Mouse (Mus musculus) mature B cell (primary cell): ENCODE measurements around the gene Spon2.

ENCODE experiments used
- in situ Hi-C: fragments of 300-500 bp; cut with MboI; formaldehyde crosslinking; loops from 2 replicates; pipeline ENCODE4 v1.14.3; 2019

The Spon2 gene

DNA sequence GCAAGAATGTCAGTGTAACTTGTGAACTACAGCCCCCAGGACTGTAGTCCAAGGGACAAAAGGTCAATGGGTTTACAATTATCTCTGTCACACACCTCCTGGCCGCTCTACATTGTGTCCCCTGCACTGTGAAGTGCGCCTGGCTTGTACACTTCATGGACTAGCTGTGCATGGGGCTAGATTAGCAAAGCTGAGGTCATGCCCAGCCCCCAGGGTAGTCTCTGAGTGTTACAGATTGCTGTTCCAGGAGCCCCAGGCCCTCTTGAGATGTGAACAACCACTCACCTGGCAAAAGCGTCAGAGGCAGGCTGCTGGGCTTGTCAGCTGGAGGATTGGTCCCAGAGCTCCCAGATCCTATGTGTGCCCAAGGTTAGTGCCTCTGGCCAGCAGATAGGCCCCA is 592 bp downstream of the Spon2 start:
- in situ Hi-C loops = no loop called here

DNA sequence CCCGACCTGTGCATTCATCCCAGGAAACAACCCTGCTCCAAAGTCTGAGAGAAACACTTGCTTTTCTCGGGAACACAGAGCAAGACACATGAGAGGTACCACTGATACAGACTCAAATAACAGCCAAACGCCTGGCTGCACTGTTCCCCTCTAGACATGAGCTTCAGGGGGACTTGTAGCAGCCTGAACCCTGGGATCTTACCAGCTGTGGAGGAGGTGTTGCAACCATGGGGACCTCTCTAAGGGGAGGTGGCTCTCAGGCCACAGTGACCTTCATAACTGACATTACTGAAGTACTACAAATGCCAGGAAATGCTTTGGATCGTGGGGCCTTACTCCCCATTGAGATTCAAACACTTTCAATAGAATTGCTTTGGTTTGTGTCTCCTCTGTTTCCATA is 3.5 kb downstream of the Spon2 start:
- in situ Hi-C loops = no loop called here

DNA sequence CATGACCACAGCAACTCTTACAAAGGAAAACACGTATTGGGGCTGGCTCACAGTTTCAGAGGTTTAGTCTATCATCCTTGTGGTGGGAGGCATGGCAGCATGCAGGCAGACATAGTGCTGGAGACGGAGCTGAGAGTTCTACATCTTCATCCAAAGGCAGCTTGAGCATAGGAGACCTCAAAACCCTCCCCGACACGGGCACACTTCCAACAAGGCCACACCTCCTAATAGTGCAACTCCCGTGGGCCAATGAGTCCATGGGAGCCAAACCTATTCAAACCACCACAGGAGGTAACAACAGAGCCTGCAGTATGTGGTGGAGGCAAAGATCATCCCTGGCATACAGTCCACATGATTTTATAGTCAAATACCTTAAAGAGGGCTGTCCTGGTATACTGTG is 7.0 kb downstream of the Spon2 start:
- in situ Hi-C loops = no loop called here

DNA sequence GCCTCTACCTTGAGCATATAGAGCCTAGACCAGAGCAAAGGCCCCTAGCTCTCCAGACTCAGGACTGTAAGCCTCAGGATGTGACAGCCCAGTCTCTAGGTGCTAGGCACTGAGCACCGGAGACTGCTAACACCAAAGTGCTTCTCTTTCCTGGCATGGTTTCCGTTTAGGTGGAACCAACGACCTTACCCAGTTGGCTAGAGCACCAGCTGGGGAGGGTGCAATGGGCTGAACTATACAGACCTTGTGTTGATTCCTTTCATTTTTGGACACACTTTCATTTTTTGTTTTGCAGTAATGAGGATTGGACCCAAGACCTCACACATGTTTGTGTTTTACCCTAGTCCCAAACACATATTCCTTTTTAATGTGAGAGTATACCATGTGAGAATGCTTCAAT is 7.7 kb downstream of the Spon2 start:
- in situ Hi-C loops = no loop called here

DNA sequence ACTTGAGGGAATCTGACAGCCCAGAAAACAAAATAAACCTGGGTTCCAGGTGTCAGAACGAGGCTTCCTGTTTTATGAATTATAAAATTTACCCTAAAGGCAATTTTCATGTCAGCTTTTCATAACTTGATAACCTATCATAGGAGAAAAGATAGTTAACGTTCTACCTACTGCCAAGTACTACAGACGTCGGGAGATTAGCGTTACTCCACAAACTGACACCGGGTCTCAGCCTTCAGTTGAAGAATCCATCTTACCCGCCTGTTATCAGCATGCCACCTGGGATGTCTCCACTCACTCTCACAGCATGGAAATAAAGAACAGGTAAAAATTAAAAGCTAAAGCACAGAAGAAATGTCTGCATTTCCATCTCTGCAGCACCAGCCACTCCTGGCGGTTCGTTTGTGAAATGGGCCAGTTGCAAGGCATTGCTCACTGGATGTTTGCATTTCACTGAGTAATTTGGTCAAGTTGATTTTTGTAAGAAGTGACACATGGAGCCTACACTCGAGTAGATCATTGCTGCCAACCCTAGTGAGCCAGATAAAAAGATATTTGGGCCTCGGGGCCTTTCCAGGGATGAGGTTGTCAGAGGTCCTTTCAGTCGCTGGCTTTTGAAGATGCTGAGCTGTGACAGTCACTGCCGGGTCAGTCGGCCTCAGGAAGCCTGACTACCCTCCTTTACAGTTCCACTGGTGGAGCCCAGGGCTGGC is 9.6 kb downstream of the Spon2 start:
- in situ Hi-C loops = no loop called here

DNA sequence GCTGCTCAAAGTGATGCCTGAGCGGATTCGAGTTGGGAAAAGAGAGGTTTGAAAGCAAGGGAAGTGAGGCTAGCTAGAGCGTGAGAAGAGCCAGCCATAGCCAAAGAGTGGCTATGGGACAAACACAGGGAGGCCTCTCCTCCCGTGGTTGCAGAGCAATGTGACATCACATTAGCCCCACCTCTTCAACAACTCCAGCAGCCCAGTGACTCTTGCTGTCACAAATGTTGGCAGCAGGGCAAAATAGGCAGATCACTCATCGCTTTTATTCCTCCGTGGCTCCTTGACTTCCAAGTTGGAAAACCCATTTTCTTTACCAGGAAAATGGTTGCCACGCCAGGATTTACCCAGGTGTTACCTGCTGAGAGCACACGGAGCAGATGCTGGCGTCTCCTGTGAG is 11.1 kb downstream of the Spon2 start:
- in situ Hi-C loops = no loop called here

DNA sequence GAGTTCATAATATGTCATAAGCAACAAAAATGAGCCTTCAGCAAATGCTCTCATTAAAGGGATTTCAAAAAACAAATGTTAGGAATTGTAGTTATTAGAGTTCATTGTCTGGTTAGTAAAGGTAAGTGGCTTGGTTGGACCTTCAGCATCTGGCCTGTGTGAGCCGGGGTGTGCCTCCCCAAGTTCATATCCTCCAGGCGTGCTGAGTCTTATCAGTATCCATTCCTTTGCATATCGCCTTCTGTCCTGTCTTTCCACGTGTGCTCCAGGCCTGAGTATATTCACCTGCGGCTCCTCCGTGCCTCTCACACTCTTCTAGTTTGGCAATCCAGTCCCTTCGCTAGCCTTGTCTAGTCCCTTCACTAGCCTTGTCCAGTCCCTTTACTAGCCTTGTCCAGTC is 11.9 kb downstream of the Spon2 start:
- in situ Hi-C loops = no loop called here

DNA sequence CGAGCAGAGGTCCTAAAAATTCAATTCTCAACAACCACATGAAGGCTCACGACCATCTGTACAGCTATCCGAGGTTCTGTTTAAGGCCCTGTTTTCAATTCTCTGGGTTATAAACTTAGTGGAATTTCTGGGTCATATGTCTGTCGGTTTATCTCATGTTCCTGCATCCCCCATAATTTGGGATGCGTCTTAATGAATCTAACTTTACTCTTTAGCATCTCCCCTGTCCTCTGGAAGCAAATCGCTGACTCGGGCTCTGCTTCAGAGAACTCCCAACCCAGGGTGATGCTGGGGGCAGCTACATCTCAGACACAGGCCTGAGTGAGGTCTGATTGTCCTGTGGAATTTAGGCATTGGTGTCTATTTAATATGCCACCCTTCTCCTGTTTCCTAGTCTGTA is 14.0 kb downstream of the Spon2 start:
- in situ Hi-C loops = no loop called here

DNA sequence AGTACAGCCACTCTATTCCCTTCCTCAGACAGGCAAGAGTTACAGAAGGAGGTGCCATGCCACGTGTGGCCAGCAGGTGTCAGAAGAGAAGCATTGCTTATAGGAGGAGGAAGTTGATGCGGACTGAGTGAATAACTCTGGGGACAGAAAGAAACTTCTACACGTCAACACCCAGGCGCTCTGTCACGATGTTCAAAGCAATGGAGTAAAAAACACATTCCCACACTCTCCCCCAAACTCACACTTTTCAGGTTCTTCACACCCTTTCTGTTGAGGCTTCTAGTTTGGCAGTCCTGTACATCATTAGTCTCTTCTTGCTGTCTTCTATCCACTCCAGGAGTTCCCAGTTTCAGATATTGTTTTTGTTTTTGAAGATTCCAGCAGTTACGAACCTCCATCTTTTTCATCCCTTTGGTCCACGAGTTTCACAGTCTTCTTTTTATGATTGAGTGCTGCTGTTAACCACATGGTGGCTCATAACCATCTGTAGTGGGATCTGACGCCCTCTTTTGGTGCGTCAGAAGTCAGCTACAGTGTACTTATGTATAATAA is 14.5 kb downstream of the Spon2 start:
- in situ Hi-C loops = no loop called here

DNA sequence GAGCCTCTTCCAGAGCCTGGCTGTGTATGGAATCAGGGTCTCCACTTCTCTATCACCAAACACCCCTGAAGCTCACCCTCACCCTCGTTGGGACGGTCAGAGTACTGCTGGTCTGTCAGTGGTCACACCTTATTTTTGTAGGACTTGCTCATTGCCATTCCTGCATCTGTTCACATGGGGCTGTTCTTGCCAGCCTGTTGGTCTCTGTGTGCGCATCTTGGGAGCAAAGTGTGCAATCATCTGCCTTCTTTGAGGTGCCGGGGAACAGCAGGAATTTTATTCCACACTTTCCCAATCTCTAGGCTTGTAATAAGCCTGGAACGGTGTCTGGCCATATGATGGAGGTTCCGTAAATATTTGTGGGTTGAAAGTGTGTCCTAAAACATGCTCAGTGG is 15.1 kb downstream of the Spon2 start:
- in situ Hi-C loops = no loop called here

DNA sequence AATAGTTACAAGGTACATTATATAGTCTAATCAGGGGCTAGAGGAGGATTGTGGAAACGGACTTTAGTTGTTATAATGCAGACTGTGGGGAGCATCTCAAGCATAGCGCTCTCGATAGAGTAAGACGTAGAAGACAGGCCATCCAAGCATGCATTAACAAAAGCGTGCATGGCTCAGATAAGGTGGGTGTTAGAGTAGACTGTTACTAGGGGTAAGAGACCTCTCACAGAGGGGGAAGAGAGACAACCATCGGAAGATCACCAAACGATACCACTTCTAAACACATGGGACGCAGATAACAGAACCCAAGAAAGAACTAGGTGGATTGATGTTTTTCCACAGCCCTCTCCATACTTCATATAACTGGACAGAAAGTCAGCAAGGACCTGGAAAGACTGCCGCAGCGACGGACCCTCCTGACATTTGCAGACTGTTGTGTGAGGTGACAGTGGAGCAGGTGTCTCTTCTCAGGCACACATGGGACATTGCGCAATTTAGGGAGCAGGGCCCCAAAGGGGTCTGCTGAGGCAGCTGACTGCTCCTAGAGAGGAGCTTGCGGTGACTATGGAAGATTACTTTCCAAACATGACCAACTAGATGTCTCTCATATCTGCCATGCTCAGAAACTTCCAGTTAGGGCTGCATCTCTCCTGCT is 15.6 kb downstream of the Spon2 start:
- in situ Hi-C loops = no loop called here

DNA sequence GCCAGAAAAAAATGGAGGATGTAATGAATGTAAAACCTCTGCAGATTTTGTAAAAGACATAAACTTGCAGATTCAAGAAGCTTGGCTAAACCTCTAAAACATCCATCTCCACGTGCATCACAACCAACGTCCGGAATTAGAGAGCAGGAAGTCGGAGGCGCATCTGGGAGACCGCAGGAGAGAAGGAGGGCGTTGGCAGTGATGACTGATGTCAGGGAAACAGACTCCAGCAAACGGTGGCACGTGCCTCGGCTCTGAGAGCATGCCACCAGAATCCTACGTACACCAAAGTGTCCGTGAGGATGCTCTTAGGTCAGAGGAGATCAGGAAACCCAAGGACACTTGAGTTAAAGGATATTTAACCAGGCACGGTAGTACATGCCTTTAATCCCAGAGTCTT is 16.6 kb downstream of the Spon2 start:
- in situ Hi-C loops = no loop called here

DNA sequence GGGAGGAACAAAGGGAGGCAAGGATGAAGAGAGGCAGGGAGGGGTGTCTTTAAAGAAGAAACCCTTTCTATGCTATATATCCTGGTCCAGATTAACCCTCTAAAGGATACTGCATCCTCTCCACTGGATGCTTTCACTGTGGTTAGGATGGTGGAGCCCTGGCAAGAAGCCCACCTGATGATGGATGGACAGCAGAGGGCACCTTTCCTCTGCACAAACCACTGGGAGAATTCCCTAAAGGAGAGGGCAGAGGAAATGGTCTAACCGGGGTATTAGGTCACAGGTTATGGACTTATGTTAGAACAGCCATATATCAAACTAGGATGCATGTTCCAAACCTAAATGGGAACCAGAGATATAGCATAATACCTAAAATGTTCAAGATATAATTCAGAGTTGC is 18.2 kb downstream of the Spon2 start:
- in situ Hi-C loops = no loop called here

DNA sequence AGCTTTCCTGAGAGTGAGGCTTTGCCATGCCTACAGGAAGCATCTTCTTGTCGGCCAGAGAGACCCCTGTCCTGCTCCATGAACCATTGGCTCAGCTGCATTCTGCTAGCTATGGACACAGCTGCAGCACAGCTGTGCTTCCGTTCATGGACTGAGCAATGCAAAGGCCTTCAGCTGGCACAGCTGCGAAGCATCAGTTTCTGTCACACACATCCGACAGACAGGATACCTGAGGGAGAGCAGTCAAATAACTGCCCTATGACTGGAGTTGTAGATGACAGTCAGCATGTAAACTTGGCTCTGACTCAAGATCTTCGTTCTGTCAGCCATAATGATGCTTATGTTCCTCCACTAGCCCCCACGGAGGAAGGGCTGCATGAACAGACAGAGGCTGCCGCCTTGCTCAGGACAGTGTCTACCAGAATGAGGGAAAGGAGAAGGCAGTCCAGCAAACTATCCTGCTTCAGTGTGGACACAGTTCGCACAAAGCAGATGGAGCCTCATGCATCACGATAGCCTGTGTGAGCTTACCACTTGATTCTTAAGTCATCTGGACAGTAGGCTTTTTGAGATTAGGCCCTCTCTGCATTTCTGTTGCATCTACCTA is 22.9 kb downstream of the Spon2 start:
- in situ Hi-C loops = no loop called here

DNA sequence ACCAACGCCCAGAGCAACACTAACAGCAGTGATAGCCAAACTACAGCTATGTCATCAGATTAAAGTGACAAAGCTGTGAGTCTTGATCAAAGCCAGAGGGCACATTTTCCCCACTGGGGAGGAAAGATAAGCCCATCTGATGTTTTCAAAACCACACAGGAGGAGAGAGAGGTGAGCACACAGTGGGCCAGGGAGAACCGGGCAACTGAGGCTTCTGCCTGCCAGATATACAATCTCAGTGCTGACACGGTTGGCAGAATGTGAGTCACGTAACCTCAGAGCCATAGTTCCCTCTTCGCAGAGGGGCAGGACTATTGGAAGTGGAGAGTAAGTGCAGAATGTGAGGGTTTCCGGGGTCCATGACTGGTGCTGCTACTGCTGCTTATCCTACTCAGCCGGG is 24.7 kb downstream of the Spon2 start:
- in situ Hi-C loops = no loop called here
